Mouse (Mus musculus): ENCODE measurements around the gene 2610301B20Rik. TPM values are rescaled to one million over a fixed set of nuclear protein-coding genes. Genes with fewer than 3 reads are reported as not detected.
A peak's percentile ranks its signal among the peaks of the same experiment; 100 is the strongest.
"Not testable (repeated sequence)": the region's sequence is repeated elsewhere in the genome, so short reads cannot be mapped to it uniquely, and the experiment has no call there.

The 2610301B20Rik gene
- 10 to 100 TPM; 22.0 to 33.7 (median 27.6) TPM for total RNA-seq (2022)

DNA sequence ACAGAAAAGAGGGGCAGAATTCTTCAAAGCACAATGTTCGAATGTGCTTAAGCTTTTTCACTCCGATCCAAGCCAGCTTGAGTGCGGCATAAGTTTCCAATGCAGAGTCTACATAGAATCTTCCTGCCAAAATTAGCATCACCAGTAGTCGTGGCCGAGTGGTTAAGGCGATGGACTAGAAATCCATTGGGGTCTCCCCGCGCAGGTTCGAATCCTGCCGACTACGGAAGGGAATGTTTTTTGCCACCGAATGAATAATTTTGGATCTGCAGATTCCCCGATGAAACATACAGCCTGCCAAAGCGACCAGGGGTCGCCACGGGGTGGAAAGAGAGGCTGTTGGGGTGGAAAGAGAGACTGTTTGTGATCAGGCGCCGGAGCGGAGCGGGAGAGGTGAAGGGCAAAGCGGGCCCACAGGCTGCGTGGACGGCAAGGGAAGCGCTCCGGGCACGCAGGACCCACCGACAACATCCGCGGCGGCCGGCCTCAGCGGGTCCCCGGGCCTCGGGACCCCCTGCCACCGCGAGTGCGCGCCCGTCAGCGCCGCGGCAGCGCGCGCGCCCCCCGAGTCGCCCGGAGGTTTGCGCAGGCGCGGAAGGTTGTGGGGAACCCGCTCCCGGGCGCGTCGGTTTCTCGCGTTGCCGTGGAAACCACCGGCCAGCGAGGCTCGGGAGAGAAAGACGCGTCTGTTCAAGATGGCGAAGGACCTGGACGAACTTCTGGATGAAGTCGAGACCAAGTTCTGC is at the start of gene 2610301B20Rik:
Gene 2610301B20Rik, plus strand, starts transcription at position 579 of the 746 bp plus-strand sequence.
- peak; percentile 88 for DNase-seq

DNA sequence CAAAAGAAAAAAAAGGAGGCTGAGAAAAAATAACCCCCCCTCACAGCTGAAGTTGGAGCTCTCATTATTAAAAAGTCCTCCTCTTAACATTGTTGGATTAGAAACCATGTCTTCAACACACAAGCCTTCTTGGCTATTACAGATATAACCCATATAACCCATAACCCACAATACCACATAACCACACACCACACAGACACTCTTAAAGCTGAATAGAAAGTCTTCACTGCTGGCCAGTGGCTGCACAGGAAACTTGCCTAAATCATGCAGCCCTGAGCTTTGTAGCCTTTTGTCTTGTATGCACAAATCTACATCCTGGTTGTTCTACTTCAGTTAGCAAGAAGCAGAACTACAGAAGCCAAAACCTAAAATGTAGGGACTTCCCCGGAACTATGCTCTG is 41.0 kb upstream of the 2610301B20Rik start:
- no peak for DNase-seq

DNA sequence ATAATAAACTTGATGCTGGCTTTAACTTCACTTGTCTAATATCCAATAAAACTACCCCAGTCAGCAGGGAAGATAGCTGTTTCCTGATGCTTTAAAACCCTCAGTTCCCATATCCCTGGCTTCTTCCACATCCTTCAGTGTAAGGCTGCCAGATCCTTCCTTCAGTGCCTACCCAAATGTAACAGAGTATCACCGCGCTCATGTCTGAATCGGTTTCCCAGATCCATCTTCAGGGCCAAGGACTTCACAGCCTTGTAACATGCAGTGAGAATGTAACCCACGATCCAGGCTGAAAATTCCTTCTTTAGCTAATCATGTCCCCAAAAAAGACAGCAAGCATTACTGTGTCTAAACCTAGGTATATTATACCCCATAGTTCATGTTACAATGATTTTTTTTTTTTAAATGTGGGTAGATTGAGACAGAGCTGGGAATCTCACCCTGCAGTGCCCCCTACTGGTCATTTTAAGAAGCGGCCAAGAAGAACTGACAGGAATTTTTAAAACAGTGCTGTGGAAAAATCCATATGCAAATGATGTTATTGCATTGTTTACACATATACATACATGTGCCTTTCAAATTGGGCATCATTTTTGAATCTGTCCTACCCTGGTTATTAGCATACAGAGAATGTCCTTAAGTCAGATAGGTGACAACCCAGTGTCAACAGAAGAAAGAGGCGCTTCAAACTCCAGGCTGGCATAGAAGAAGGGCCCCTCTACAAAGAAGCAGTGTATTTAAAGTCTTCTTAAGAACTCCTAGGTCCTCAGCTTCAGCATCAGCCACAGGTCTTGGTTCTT is 38.8 kb upstream of the 2610301B20Rik start:
- DNase-seq = no peak

DNA sequence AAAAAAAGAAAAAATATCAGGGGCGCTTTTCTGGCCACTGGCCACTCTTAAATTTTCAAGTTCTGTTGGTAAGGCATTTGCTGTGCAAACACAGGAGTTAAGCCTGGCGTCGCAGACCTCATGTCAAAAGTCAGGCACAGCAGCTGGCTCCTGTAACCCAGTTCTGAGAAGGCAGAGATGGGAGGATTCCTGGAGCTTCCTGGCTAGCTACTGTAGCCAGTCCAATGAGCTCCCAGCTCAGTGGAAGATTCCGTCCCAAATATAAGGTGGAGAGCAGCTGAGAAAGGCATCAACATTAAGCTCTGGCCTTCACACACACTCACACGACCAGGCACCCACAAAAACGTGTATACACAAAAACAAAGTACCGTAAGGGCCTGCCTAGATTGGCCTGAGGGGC is 28.4 kb upstream of the 2610301B20Rik start:
- no peak for DNase-seq

DNA sequence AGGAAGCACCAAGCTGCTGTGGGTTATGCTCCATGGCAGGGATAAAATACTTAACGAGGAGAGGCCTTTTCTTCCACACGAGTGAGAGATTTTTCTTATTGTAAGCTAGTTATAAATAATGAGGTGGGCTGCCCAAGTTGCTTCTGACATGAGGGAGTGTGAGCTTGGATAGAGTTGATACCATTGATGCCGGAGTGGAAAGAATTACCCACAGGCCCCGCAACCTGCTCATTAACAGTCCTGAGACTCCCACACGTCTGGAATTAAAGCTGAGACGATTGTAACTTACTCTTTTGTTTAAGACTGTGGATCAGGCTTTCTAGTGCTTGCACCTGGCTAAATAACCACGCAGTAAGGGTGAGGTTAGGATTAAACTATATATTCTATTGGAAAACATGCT is 24.5 kb upstream of the 2610301B20Rik start:
- no peak for DNase-seq

DNA sequence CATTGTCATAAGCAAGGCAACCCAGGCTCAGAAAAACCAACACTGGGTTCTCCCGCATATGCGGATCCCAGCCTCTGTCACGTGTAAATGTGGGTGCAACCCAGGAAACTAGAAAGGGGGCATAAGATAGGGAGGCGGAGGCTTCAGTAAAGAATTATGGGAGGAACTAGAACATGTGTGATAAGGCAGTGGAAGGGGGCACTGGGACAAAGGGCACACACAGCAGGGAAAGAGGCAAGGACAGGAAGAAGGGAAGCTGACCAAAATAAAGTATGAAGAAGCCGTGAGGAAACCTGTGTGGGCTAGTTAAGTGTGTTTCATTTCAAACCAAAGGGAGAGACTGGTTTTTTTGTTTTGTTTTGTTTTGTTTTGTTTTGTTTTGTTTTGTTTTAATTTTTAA is 23.3 kb upstream of the 2610301B20Rik start:
- no peak for DNase-seq

DNA sequence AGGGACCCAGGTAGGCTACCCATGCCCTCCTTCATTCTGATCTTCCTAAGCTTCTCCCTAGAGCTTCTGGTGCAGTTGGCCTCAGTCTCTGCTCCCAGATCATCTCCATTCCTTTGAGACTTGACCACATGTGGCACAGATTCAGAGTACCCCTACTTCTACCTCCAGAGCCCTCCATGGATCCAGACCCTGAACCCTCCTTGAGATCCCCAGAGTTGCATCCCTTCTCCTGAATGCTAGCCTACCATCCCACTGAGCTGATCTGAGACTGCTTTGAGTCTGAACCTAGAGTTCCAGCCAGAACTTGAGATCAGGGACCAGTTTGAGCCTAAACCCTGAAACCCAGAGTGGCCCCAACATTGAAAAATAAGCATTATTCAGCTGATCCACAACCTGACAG is 15.1 kb upstream of the 2610301B20Rik start:
- DNase-seq = no peak

DNA sequence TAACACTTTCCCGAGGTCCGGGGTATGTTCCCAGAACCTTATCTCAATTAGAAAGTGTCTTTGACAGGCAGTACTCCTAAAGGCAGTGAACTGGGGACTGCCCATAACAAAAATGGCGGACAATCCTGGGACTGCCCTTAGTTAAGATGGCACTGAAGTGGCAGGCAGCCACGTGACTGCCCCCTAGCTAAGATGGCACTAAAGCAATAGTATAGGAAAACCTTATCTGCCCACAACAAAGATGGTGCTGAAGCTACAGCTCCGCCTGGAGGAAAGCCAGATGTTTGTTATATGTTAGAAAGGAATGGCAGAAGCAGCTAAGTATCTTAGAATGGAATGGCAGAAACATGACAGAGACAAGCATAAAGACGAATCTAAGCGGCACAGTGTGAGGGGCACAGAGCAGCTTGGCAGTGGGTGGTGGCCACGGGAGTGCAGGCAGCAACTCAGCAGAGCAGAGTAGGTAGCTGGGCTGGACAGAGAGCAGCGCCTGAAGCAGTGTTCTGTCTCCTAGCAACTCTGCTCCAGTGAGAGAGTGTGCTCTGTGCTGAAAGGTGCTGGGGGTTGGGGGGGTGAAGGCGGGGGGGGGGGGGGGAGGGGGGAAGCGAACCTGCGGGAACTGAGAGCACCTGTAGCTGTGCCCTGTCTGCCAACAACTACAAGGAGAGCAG is 14.3 kb upstream of the 2610301B20Rik start:
- DNase-seq = no peak

DNA sequence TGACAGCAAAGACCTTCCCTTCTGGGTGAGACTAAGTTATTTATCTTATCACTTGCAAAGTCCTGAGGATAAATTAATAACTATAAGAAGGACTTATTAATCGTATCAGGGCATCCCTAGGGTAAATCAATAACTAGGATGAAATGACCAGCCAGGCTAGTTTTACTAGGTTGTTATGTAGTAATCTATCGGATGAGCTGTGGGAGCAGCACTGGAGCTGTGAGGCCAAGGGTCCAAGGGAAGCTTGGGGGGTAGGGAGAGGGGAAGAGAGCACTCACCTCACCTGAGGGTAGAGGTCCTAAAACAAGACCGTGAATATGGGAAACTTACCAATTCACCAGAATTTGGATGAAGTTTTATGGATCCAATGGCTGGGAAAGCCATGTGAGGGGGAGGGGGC is 13.5 kb upstream of the 2610301B20Rik start:
- DNase-seq = no peak

DNA sequence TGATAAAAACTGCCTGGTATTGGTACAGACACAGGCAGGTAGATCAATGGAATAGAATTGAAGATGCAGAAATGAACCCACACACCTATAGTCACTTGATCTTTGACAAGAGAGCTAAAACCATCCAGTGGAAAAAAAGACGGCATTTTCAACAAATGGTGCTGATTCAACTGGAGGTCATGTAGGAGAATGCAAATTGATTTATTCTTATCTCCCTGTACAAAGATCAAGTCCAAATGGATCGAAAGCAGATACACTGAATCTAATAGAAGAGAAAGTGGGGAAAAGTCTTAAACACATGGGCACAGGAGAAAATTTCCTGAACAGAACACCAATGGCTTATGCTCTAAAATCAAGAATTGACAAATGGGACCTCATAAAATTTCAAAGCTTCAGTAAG is 11.4 kb upstream of the 2610301B20Rik start:
- DNase-seq = not testable (repeated sequence)

DNA sequence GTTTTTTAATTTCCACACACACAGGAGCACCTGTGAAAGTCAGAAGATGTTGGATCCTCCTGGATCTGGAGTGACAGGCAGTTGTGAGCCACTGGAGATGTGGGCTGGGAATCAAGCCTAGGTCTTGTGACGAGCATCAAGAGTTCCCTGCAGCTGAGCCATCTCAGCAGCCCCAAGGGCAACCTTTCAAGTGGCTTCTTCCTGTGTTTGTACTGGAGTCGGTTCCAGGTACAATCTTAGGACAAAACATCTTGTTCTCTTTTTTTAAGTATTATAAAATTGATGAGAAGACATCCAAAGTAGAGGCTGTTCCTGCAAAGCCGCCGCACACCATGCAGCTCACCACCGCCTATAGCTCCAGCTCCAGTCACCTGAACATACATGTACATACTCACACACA is 2.1 kb upstream of the 2610301B20Rik start:
- no peak for DNase-seq

DNA sequence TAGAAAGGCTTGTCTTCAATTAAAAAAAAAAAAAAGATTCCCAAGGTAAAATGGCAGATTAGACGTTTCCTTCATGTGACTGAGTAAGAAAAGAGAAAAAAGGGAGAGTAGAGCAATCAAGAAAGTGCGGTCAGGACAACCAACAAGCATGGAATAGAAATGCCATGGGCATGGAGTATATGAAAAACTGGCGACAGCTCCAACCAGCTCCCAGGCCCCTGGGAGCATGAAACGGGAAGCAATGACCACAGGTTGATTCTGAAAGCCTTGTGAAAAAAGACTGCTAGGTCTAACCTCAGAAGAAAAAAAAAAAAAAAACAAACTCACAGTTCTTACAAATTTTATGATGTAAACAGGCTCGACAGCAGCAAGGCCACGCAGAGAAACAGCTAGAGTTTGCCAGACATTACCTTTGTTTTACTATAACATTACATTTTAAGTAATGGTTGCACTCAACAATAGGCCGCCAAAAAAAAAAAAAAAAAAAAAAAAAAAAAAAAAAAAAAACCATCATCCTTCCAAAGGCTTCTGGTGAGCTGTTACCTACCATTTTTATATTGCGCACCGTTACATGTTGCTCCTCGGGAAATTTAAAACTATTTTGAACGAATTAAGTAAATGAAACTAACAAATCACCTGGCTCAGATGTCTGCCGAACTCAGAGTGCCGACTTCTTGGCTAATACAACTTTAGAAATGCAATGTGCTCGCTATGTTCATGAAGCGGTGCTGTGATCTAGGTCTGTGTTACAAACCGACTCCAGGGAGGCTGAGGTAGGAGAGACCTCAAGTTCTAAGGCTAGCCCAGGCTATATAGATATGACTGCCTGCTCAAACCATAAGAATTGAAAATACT is 1.4 kb upstream of the 2610301B20Rik start:
- DNase-seq = no peak

DNA sequence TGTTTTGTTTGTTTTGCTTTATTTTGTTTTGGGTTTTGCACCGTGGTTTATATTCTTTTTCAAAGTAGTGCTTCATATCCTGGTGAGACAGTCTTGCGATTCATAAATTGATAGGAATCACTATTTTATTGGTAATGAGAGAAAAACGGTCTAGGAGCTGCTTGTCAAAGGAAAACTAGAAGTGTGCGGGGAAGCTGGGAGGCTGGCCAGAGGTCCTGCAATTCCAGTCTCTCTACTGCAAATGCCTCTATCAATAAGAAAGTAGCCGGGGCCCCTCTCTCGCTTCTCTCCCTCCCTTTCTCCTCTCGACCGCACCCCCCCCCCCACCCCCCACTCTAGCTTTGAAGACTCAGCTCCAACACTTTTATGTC is 764 bp upstream of the 2610301B20Rik start:
- DNase-seq = no peak

DNA sequence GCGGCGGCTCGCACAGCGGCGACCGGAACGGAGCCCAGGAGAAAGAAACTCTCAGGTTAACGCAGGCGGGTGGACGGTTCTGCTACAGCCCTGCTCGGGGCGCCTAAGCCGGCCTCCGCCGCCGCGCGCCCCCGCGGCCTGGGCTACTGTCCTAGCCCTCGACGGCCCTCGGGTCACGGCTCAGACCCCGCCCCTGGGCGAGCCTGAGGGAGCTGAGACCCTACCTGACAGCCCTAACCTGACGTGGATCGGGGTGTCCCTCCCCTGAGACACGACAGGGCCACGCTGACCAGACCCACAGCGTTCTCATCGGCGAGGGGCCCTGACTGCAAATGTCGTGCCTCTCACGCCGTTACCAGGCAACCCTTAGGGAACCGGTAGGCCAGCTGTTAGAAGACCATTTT is 422 bp downstream of the 2610301B20Rik start:
- DNase-seq = peak; percentile 68

DNA sequence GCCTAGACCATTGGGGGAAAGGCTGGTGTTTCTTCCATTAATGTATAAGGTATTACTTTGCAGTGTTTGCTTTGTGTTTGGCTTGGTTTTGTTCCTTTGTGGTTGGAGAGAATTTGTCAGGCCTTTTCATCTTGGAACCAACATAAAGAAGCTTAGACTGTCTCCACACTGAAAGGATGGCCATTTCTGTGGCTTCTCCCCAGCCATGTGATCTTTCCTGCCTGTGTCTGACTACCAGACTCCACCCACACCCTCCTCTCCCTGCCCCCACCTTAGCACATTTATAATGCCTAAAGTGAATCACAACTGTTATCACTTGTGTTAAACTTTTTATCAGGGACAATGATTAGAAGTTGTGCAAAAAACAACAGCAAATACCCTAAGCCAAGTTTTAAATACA is 1.1 kb downstream of the 2610301B20Rik start:
- DNase-seq = peak; percentile 32

DNA sequence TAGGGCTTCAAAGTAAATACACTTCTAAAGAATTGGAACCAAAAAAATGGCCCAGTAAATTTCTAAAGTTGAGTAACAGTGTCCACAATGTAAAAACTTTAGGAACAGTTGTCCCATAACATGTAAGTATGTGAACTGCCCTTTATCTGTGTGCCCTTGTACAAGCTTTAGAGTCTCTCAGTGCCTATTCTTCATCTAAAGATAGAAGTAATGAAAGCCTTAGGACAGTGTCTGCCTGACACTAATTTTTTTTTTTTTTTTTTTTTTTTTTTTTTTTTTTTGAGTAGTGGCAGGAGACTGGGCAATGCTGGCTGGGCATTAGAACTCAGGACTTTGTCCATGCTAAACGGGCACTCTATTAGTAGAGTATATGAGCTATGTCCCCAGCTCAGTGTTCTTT is 2.8 kb downstream of the 2610301B20Rik start:
- DNase-seq = no peak

DNA sequence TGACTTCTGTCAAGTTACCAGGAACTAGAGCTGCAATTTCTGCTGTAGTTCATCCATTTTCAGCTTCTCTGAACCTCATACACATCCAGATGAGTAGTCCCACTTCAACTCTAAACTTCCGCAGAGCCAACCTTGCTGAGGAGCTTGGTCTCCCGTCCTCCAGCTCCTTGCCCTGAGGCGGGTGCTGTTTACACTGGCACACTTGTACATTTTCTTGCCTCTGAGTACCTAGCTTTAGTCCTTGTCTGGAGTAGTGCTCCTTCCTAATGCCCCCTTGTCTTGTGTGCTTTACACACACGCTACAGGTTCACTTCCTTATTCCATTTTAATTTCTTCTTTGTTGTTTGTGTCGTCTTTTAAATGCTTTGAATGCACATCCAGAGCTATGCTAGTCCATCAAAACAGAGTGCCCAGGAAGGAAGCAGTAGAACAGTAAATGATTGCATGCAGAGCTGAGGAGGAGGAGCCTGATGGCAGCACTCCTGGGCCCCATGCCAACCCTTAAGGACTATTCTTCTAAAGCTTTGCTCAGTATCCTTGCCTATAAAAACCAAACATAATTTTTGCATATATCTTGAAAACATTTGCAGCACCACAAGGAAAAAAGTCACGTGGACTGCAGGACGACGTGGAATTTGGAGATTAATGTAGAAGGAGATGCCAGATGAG is 9.6 kb downstream of the 2610301B20Rik start:
- no peak for DNase-seq

DNA sequence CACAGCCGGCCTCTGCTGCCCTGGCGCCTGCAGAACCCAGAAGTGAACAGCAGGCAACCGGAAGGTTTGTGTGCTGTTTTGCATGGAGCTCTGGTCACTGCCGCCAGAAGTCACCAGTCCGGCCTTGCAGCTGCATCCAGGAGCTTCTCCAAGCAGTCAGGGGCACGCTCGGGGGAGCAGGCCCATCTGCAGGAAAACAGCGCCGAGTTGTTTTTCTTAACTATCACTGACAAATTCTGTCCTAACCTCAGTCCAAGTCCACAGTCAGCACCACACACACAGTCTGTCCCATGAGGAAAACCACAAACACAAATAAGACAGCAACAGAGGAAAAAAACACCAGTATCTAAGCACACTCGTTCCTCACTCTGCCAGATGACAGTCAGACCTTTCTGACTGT is 14.5 kb downstream of the 2610301B20Rik start:
- no peak for DNase-seq

DNA sequence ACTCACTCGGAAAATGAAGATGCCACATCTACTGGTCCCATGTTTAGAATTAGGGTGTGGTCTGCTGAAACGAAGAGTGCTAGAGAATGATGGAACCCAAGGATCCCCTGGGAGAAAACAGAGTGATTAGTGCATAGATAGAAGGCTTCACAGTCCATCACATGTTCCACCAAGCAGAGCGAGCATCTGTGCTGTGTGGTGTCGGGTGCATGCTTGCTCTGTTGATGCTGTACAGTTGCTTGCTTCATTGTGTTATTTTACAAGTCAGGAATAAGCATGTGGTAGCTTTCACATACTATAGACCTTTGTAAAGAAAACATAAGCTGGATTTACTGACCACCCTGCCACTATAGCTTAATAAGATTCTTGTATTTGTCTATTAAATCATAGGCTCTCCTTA is 22.0 kb downstream of the 2610301B20Rik start:
- no peak for DNase-seq

DNA sequence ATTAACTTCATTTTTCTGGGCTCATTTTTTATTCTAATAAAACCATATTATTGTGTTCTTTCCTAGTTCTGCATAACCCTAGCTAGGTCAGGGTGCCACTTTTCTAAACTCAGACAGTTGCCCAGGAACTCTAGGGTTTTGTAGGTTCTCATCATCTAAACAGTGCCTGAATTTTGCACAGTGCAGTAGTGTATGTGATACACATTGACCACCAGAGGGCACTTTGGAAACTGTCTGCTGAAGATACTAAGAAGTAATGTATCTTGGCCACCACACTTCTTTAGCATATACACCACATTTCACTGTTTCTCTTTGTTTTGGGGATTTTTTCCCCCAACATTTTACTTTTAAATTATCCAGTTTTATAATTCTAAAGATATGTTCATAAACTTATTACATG is 22.6 kb downstream of the 2610301B20Rik start:
- DNase-seq = no peak

DNA sequence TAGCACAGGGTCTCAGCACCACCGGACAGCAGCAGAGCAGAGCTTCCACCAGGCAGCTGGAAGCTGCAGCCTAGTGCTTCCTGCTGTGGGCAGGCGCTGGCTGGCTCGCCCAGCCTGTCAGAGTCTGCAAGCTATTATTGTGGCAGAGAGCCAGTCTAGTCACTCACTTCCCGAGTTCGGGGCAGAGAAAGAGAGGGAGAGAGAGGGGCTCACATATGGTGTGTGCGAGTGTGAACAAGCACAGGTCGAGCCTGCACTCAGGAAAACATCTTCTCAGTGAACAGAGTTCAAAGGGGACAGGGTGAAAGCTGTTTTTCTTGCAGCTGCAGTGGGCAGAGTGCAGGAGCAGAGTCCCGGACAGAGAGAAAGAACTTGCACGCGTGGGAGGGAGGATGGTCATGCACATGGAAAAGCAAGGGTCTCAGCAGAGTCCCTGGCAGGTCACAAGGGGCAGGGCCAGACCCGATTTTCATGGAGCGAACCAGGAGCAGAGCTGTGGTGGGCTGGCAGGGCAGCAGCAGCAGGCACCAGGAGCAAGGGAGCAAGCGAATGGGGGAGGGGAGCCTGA is 31.0 kb downstream of the 2610301B20Rik start:
- DNase-seq = no peak

DNA sequence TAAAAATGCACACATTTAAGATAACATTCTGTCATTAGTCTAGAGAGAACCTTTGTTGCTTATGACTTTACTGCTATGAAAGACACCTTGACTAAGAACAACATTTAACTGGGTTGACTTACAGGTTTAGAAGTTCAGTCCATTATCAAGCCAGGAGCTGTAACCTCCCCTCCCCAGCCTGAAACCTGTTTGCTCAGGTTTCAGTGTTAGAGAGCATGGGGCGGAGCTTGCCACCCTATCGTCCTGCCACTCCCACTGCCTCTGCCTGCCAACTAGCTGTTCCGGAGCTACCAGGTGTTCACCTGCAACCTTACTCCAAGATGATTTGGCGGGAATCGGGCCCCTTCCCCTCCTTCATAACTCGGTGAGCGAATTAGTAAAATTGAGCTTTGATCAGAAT is 37.1 kb downstream of the 2610301B20Rik start:
- DNase-seq = not testable (repeated sequence)
